Mouse (Mus musculus) A20 (cell line): ENCODE data around the gene Ttc28.

Experiments
- DNase-seq: peaks from one replicate; pipeline ENCODE4 v3.0.0-alpha.2; 2011; ENCODE audit warnings: low read depth, low spot score

Gene Ttc28

DNA sequence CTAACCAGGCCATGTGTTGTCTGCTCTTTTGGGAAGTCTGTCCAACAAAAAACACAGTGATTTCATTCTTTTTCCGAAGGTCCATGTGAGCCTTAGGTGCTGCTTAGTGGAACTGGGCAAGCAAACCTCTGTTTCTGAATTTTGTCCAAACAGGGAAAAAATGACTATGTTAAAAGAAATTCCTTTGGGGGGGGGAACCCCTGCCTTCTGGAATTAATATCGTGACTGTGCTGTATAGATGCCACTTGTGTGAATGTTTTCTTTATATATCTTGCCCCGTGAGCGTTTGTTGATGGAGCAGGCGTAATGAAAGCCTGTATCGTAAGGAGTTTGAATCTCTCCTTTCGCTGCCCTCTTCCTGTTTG, 127.5 kb downstream of the Ttc28 start:
- no peak for DNase-seq

DNA sequence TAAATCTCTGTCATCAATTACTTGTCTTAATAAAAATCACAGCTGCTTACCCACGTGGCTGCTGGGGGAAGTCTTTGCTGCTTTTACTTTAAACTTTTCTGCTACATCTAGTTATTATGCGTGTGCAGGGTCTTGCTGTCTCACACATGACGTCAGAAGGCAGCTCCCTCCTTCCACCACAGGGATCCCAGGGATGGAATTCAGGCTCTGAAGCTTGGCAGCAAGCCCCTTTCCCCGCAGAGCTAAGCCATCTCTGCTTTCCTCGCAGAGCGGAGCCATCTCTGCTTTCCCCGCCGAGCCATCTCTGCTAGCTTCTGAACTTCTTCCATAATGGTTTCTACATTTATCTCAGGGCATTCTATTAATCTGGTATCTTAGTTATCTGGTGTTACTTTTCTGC, 128.3 kb downstream of the Ttc28 start:
- DNase-seq = no peak

DNA sequence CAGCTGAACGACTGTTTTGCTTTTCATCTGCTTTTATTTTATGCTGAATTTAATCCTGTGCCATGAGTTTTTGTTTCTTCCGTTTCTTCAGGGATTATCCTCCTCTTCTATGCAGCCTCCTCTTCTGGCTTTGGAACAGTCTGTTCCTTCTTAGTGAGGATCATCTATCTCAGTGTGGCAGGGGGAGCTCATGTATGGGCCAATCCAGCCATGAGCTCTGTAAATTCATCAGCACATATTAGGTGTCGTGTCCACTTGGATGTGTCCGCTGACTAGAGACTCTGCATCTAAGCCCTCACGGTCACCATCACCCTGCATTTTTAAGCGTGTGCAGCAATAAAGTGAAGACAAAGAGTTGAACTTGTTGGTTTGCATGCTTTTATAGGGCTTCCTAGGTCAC, 128.8 kb downstream of the Ttc28 start:
- no peak for DNase-seq

DNA sequence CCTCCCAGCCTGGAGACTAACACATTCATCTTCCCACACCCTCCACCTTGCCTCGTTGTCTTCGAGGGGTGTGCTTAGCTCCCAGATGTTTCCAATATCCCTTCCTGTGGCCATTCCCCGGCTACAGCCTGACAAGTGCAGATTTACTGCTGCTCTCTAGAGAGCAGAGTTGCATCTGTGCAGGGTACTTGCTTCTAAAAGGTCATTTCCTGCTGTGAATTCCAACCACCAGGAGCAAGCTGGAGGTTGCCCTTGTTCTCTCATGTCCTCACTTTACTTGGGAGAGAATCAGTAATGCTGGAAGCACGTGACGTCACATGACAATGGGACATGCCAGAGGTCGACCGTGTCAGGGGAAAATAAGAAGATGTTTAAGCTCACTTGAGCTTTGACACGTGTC, 131.7 kb downstream of the Ttc28 start:
- DNase-seq = no peak

DNA sequence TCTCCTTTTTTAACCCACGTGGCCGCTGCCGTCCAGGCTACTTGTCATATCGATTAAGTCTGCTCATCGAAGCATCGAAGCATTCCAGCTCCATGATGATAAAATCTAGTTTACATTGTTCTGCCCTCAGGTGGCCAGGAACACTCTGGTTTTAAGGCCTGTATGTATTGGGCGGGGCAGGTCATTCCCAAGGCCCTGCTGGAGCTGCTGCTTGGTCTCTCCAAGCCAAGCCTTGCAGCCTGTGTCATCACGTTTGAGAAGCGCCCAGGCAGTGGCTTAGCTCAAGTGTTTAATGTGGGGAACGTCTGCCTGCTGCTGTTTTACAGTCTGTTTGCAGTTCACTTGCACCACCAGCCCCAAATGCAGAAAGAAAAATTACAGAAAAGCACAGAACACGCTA, 132.5 kb downstream of the Ttc28 start:
- no peak for DNase-seq

DNA sequence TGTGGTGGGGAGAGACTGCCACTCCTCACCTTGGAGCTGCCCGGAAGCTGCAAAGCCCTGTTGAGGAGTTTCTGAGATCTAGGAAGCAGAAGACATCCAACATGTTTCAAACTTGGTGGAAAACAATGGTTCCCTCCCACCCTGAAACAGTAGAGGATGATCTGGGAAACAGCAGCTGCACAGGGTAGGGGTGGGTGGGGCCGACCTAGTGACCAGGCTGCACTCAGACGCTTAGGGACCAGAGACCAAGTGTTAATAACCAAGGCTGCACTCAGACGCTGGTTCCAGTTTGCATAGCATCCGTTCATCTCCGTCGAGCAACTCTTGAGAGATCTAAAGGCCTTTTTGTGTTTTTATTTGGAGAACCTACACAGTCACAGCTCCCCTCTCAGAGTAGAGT, 133.0 kb downstream of the Ttc28 start:
- DNase-seq = no peak

DNA sequence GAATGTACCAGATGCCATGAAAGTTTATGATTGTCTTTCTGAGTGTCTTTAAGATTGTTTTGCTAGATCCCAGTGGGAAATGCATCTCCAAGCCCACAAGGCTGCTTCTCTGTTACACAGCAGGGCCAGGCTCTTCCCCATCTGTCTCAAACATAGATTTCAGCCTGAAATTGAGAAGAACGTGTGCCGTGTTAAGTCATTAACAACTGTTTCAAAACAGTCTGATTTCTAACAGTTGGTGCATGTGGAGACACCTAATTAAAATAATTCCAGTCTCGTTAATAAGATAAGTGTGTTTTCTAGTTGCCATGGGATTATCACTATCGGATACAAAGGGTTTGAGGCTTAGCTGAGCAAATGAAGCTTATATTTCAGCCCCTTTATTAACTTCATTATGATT, 135.4 kb downstream of the Ttc28 start:
- no peak for DNase-seq

DNA sequence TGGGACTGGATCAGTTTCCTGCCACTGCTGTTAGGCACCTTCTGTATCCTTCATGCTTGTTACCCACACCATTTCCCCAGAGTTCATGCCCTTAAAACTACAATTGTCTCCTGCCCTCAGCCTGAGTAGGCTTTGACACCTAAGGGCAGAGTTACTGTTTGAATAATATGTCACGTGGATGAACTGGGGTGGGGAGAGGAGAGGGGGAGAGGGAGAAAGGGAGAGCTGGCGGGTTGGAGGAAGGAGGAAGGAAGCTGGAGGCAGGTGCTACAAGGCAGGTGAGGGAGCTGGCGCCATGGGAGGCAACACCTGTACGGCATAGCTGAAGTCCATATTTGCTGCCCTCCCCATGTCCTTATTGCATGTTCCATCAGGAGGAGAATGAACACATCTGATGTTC, 137.7 kb downstream of the Ttc28 start:
- DNase-seq = no peak

DNA sequence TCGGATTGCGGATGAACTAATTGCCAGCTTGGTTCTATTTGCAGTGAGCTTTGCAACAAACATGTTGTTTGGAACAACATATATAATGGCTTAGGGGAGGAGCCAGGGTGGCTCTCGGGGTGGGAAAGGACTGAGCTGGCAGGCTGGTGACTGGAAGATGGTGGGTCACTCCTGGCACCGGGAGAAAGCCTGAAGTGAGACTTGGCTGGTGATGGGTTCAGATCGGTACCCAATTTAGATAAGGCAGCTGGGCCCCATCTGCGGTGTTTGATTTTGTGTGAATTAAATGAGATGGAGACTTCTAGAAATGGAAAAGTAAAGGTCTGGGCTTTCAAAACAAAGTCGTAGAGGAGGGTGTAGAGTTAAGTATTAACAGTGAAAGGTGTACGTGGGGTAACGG, 142.7 kb downstream of the Ttc28 start:
- no peak for DNase-seq

DNA sequence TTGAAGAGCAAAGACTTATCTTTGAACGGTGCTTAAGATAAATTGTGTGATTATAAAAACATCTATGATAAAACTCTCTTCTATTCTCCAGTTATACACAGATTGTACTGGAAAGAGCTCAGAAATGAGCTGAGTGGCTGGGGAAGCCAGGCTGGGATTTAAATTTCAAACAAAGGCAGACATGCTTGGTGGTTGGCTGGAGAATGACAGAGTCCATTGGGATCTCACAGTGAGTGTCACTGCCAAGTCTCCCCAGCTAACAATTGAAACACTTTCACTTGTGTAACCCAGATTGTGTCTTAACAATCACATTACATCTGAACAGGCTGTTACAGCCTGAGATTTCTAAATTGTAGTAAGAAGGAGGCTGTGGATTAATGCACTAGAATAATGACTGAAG, 143.3 kb downstream of the Ttc28 start:
- DNase-seq = no peak

DNA sequence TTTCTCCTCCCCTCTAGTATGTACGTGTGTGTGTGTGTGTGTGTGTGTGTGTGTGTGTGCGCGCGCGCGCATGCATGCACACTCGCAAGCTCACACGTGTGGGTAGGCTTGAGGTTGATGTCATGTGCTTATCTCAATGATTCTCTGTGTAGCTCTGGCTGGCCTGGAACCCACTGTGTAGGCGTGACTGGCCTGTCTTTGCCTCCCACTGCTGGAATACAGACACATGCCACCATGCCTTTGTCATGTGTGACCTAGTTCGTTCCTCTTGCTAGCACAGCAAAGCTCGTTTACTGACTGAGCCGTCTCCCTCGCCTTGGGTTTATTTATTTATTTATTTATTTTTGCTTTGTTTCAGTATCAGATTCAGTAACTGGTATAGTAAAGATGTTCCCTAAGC, 145.0 kb downstream of the Ttc28 start:
- DNase-seq = no peak

DNA sequence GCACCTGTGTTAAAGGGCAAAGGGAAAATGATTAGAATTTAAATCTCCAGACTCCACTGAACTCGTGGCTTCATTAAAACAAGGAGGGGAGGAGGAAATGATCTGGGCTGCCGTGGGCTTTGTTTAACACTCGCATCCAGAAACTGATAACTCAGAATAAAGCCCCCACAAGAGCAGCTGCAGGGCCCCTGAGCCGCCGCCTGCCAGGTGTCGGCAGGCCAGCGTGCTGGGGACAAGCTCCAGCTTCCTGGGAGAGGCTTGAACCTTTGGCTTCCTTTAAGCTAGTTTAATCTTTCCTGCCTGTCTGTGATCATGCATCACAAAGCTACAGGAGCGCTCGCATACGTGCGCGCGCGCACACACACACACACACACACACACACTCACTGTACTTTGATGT, 145.9 kb downstream of the Ttc28 start:
- DNase-seq = no peak

DNA sequence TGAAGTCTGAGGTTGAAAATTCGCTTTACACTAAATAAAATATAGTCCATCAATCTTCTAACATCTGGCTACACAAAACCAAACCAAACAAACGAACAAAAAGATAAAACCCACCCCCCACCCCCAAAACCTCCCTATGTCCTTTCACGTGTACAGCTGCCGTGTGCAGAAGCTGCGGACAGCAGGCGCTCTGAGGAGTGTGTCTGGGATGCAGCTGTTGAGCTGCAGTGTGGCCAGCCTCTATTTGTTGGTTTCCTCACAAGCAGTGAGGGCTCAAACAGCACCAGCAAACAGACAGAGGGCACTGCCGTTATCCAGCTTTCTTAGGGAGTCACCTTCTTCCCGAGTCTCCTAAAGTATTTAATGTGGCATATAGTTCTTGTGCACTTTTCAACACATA, 146.6 kb downstream of the Ttc28 start:
- DNase-seq = no peak

DNA sequence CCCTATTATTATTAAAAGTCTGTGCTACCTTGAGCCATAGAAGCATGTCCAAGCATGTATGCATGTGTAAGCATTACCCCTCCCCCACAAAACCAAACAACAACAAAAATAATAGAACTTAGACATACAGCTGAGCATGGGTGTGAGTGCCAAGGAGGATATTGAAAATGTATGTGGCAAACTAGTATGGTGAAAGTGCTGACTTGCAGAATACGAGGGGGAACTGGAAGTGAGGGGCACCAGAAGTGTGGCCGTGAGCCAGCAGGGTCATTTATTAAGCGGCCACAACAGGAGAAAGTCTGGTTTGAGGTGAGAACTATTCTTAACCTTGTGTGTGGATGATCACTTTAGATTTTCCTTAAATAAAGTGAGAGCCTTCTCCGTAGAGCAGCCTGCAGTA, 148.7 kb downstream of the Ttc28 start:
- DNase-seq = no peak

DNA sequence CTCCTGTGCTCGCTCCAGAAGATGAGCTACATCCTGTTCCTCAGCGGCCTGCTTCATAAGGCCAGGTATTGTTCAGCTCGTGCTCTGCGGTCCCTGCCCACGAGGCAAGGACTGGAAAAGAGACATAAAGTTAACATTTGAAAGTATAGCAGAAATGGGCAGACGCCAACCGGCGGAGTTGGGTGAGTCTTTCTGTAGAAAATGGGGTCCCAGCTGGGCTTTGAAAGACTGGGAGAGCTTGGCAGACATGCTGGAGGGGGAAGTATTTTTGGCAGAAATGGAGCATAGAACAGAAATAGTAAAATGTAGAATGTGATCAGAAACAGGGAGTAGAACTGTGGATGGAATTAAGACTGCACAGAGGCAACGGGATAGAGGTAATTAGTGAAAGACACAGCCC, 149.3 kb downstream of the Ttc28 start:
- DNase-seq = no peak

DNA sequence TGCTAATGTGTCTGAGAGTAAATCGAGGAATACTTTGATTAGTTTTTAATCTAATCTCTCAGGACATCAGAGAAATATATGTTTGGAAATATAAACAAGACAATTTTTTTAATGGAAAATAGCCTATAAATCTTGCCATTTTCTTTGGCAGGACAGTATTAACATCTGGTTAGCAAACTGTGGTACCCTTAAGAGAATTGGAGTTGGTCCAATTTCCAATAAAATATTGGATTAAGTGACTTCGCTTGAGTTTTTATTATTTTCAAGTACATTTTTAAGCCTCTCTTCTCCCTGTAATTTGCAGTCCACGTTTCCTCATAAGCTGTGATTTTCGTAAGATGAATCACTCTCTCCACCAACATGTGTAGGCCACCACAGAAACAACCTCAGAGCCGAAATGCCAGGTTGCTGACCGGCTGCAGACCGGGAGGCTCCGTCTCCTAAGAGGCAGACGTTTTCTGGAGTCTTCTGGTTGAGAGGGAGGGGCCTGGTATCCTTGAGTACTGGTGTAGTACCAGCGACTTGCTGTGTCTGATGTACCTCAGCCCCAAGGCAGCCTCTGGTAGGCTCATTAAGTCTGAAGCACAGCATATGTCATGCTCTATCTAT, 153.2 kb downstream of the Ttc28 start:
- no peak for DNase-seq

DNA sequence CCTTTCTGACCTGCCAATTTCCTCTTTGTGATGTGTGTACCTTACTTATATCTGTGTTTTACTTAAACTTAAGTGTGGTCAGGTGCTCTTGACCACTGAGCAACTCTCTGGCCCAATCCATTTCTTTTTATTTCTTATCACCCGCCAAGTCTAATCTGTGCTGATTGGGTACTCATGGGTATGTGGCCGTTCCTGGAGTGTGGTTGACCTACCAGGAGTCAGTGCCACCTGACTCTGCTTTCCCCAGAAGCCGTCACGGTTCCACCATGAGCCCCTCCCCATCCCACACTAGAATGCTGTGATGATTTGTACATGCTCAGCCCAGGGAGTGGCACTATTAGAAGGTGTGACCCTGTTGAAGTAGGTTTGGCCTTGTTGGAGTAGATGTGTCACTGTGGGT, 153.9 kb downstream of the Ttc28 start:
- no peak for DNase-seq

DNA sequence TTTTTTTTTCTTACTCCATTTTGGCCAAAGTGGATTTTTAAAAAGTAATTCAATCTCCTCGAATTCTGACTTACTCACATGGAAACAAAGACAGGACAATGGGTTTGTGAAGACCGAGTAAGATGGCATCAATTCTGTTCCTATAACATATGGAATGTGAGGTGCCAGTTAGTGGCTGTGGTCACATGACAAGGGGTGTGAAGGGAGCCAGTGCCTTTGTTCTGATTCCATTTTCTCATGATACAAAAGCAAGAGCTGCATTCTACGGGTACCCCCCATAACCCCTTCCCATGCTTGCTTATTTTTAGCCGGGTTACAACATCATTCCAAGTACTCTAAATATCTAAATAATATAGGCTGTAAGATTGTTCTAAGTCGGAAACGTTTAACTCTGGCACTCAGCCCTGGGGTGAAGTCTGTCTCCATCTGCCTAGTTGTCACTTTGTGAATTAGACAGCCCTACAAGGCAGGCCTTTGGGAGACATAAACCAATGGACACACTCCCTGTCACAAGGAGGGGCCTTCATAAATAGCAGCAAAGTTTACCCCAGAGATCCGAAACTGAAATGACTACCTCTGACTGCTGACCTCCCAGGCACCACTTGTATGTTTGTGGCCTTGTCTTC, 157.6 kb downstream of the Ttc28 start:
- DNase-seq = no peak

DNA sequence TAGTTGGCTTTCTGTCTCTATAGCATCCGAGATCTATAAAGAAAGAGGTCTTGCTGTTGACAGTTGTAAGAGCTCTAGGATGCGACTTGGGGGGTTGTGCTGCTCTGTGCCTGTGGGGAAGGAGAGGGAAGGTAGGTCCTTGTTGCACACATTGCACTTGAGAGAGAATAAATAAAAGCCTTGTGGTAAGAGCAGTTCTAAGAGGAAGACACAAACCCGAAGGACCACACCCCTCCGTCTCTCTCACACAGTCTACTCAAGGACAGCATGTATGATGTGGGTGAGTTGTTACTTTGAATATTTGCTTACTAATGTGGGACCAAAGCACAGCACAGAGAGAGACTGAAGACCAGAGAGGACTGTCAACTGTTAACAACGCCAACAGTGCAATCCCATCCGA, 160.2 kb downstream of the Ttc28 start:
- no peak for DNase-seq

DNA sequence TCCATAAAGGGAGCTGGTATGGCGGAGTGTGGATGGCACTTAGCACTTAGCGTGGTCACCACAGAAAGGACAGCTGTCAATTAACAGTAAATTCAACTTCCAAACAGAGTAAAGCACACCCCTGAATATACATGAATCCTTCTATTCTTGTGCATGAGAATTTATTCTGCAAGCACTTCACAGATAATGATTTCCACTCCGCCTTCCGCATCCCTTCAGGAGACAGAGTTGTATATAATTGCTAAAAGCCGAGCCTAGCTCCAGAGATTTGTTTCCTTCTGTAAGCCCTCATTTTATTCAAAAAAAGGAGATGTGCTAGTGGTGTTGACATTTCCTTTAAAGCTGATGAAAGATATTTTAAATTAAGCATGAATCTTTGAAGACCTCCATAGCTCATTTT, 162.3 kb downstream of the Ttc28 start:
- DNase-seq = no peak

DNA sequence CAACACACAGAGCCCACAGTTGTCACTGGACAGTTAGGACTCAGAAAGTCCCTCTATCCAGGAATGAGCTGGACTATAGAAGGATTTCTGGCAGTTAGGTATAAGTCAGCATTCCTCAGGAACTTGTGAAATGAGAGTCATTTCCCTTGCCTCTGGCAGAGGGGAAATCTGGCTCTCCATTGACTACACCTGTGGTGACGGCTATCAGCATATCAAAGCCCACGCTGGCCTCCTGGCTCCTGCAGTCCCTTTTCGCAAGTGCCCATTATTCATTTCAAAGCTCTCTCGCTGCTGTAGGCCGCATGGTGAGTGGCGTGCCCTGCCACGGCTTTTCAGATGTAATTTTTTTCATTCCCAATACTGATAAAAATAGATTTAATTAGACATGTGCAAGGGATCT, 164.6 kb downstream of the Ttc28 start:
- DNase-seq = no peak

DNA sequence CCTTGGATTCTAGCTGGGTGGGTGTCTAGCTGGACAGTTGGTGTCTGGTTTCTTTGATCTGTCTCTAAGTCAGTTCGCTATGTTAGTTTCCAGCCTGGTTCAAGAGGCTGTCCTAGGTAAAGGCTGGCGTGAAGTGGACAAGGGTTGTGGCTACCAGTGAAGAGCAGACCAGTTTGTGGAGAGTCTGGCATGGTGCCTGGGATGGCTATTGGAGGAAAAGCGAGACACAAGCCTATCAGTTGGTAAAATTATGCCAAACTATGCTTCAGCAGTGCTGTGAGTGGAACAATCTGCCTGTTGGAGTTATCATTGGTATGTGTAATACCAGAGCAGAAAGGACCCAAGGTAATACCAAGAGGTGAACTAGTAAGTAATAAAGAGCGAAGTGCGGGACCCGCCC, 166.8 kb downstream of the Ttc28 start:
- no peak for DNase-seq

DNA sequence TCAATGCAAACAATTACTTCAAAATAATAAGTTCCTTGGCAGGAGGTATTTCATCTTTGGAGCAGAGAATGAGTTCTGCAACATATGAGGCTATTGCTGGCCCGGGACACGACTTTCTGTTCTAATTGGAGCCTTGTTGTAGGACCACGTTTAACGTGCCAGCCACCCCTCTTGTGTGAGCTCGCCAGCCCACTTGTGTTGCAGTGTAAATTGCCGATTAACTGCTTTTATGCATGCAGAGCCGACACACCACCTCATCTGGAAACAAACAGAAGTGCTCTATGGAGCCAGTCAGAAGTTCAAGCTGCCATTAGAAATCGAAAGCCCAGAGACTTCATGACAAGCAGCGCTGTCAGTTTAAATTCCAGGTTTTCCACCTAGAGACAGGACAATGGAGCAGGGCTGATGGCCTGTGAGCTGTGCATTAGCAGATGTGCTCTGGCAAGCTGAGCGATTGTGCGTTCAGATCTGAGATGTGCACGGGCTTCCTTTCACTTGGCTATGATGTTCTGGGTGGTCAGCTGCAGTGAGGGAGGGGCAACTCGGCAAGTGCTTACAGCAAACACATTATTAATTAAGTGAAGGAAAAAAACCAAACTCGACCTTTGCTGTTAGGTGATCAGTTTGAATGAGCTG, 167.4 kb downstream of the Ttc28 start:
- DNase-seq = no peak

DNA sequence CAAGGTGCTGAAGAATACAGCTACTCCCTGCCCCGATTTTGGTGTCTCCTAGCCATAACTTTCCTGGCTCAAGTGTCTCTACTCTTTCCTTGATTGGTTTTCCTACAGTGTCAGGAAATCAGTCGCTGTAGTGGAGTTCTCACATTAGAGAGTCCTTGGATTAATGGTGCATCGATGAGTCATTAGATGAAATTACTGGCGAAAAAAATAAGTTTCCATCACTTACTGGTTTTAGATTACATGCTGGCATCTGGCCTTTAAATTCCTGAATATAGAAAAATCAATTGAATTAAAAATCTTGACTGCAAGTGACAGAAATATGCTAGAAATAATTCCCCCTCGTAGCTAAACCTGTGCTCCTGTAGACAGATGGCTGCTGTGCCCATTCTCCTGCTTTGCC, 168.4 kb downstream of the Ttc28 start:
- no peak for DNase-seq
